Mouse (Mus musculus) small intestine, adult 2 months (tissue): Measurements from ENCODE around the gene Rbfox1. TPM values are rescaled to one million over a fixed set of nuclear protein-coding genes. Genes with fewer than 3 reads are reported as not detected.

Experiments
- H3K27ac ChIP-seq: fragments of 200-500 bp; 2 replicates; pipeline ENCODE4 v1.5.1; 2012; ENCODE audit warnings: low read depth, low read length, control low read depth, inconsistent platforms; ENCODE audit not compliant: insufficient read depth
- H3K27me3 ChIP-seq: fragments of 200-500 bp; 2 replicates; pipeline ENCODE4 v1.6.1; 2012; ENCODE audit warnings: mild to moderate bottlenecking, moderate library complexity, low read length, inconsistent platforms; ENCODE audit not compliant: control insufficient read depth, insufficient read depth
- H3K36me3 ChIP-seq: fragments of 200-500 bp; 2 replicates; pipeline ENCODE4 v1.6.1; 2012; ENCODE audit warnings: mild to moderate bottlenecking, low read length, control low read depth, inconsistent platforms; ENCODE audit not compliant: control insufficient read depth, insufficient read depth
- H3K4me1 ChIP-seq: fragments of 200-500 bp; 2 replicates; pipeline ENCODE4 v1.6.1; 2012; ENCODE audit warnings: low read length, inconsistent platforms, mixed read lengths; ENCODE audit not compliant: control insufficient read depth, insufficient read depth, insufficient read length
- H3K4me3 ChIP-seq: fragments of 200-500 bp; 2 replicates; pipeline ENCODE4 v1.5.1; 2012; ENCODE audit warnings: low read depth, mild to moderate bottlenecking, control low read depth, inconsistent platforms, low read length, moderate library complexity
- CTCF ChIP-seq: fragments of 200-500 bp; IDR thresholded peaks from 2 replicates; pipeline ENCODE4 v1.5.1; 2012; ENCODE audit warnings: low read depth, mild to moderate bottlenecking, control low read depth, inconsistent platforms, low read length, moderate library complexity, mixed read lengths; ENCODE audit not compliant: insufficient replicate concordance, insufficient read length; ENCODE audit errors: extremely low read depth
- POLR2A ChIP-seq: fragments of 200-500 bp; IDR thresholded peaks from 2 replicates; pipeline ENCODE4 v1.6.1; 2012; ENCODE audit warnings: low read depth, mild to moderate bottlenecking, control low read depth, inconsistent platforms, low read length, moderate library complexity
- WGBS: fragments of 180-500 bp; shearing (Covaris S2); methylation state at CpG from one replicate; pipeline ENCODE4 v1.1.7; 2018; 5-methylcytosine and 5-hydroxymethylcytosine counted together
- polyA plus RNA-seq: library from polyadenylated mRNA; depleted of rRNA; stranded (reverse); fragments of >200 nt; gene quantifications from 2 replicates; pipeline ENCODE4 v1.2.3, GENCODE M21; 2012

Rbfox1 gene
- polyA plus RNA-seq, 1 experiment, result 0.72 TPM

GRCm38 (mm10) chr16:5870391-5870790, 14.8 kb upstream of the Rbfox1 start:
- Histone ChIP-seq H3K4me1 (no peaks in the 10 kb centered on the region), H3K27ac (no peak overlapping the region), H3K4me3 (no peak overlapping the region), H3K27me3 (no peaks in the 10 kb centered on the region), H3K36me3 (no peaks in the 10 kb centered on the region)
- no peak for TF ChIP-seq POLR2A
- no peak for TF ChIP-seq CTCF
- 62% methylated on average over 3 of the region's 3 CpGs for WGBS

GRCm38 (mm10) chr16:5881820-5882219, 3.3 kb upstream of the Rbfox1 start:
- Histone ChIP-seq H3K4me3 (no peak overlapping the region), H3K36me3 (no peaks in the 10 kb centered on the region), H3K27ac (no peak overlapping the region), H3K27me3 (no peaks in the 10 kb centered on the region), H3K4me1 (no peaks in the 10 kb centered on the region)
- TF ChIP-seq CTCF (no peak), POLR2A (no peak)
- 0% methylated on average over 4 of the region's 4 CpGs for WGBS

DNA sequence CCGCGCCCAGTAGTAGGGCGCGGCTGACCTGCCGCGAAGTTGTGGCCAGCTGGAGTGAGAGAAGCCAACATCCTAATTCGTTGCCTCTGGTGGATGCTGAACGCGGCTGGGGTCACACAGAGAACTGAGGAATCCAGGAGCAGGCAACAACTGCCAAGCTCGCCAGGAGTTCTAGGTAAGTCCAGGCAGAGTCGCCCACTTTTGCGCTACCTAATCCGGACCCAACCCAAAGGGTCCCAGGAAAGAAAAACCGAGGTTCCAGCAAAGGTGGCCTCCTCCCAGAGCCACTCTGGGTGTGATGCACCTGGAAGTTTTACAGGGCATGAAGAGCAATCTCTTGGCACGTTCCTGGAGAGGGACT, 515 bp downstream of the Rbfox1 start:
- no peaks in the 10 kb centered on the region for H3K27me3 ChIP-seq
- no peaks in the 10 kb centered on the region for H3K36me3 ChIP-seq
- TF ChIP-seq CTCF (no peak), POLR2A (no peak)
- no peak overlapping the region for H3K4me3 ChIP-seq
- no peaks in the 10 kb centered on the region for H3K4me1 ChIP-seq
- no peak overlapping the region for H3K27ac ChIP-seq
- 8% methylated on average over 15 of the region's 15 CpGs for WGBS

DNA sequence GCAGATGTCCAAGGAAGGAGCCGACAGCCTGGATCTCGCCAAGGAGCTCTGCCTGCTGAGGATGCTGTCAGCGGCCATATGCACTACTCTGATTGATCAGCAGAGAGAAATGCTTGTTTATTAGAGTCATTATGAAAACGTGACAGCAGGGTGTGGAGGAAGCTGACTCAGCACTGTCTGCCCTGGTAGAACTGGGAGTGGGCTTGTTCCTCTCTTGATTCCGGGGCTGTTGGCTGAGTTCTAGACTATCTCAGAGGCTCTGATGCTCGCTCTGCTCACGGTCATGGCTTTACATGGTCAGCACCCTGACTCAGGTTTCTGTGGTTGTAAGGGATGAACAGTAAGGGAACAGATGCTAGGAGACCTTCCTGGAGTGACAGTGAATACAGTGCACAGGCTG, 10.4 kb downstream of the Rbfox1 start:
- TF ChIP-seq POLR2A (no peak), CTCF (no peak)
- Histone ChIP-seq H3K36me3 (no peaks in the 10 kb centered on the region), H3K4me3 (no peak overlapping the region), H3K4me1 (no peaks in the 10 kb centered on the region), H3K27ac (no peak overlapping the region), H3K27me3 (no peaks in the 10 kb centered on the region)
- 76% methylated on average over 7 of the region's 7 CpGs for WGBS

GRCm38 (mm10) chr16:5898330-5898729, 13.2 kb downstream of the Rbfox1 start:
- Histone ChIP-seq H3K36me3 (no peaks in the 10 kb centered on the region), H3K4me1 (no peaks in the 10 kb centered on the region), H3K4me3 (no peak overlapping the region), H3K27ac (no peak overlapping the region), H3K27me3 (no peaks in the 10 kb centered on the region)
- 49% methylated on average over 2 of the region's 2 CpGs for WGBS
- TF ChIP-seq POLR2A (no peak), CTCF (no peak)

- Histone ChIP-seq H3K27ac (no peak overlapping the region), H3K27me3 (no peaks in the 10 kb centered on the region), H3K4me3 (no peak overlapping the region), H3K36me3 (no peaks in the 10 kb centered on the region), H3K4me1 (no peaks in the 10 kb centered on the region)
- no peak for TF ChIP-seq CTCF
- TF ChIP-seq POLR2A, result no peak
- 76% methylated on average over 5 of the region's 5 CpGs for WGBS
Measured at GRCm38 (mm10) chr16:5910742-5911141, 25.6 kb downstream of the Rbfox1 start.

DNA sequence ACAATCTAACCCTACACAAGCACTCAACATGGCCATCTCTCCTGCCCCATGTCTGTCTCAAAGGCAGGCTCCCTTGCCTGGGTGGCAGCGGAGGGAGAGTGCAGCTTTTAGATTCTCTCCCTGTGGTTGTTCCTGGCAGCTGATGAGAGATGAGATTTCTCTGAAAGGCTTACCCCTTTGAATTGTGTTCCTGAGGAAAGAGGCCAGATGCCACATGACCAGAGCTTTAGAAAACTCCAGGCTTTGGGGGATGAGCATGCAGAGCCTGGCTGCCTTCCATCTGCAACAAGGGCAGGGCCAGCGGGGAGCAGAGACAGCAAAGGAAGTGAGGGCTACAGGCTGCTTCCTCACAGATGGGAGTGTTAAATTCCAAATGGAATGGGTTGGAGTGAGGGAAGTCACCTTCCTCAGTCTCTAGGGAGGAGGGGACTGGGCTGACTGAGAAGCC, 26.7 kb downstream of the Rbfox1 start:
- H3K4me3 ChIP-seq, result no peak overlapping the region
- no peaks in the 10 kb centered on the region for H3K27me3 ChIP-seq
- TF ChIP-seq CTCF (no peak), POLR2A (no peak)
- no peaks in the 10 kb centered on the region for H3K36me3 ChIP-seq
- no peak overlapping the region for H3K27ac ChIP-seq
- no peaks in the 10 kb centered on the region for H3K4me1 ChIP-seq
- WGBS, result 65% methylated on average over 2 of the region's 2 CpGs

GRCm38 (mm10) chr16:5917937-5918336, 32.8 kb downstream of the Rbfox1 start:
- H3K4me1 ChIP-seq, result no peaks in the 10 kb centered on the region
- TF ChIP-seq CTCF (no peak), POLR2A (no peak)
- H3K27me3 ChIP-seq, result no peaks in the 10 kb centered on the region
- H3K36me3 ChIP-seq, result no peaks in the 10 kb centered on the region
- no peak overlapping the region for H3K27ac ChIP-seq
- H3K4me3 ChIP-seq, result no peak overlapping the region
